Mouse (Mus musculus): ENCODE results near the gene AI464131. TPM values are rescaled to one million over a fixed set of nuclear protein-coding genes. Genes with fewer than 3 reads are reported as not detected.

The AI464131 gene
- total RNA-seq (2021), result 10 to 100 TPM; 10.2 to 10.4 TPM

DNA sequence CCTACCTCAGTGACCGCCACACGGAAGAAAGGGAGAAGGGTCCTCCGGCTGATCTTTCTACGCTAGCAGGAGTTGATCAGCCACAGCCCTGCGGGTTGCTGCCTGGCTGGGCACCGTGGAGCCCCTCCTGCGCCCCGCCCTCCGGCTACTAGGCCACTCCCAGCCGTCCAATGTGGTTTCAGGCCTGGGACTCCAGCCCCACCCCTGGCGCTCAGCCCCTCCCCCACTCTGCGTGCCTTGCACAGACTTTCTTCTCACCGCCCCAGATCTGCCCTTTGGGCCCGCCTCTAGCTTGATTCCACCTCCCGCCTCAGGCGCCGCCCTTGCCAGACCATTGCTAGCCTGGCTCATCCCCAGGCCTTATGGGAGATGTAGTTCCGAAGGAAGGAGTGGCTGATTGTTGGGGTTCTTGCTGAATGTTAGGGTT lies at the start of gene AI464131:
Gene AI464131, minus strand, starts transcription at position 91 of the 427 bp plus-strand sequence.
- DNase-seq (ENCODE audit: low spot score), result peak; percentile 96
- intact Hi-C loops (cut with DNase I), result no loop called here

GRCm38 (mm10) chr4:41552529-41552928 lies 49.7 kb upstream of the AI464131 start:
- intact Hi-C loops (cut with DNase I), result loop anchor here (1.0 to 5.0 kb wide), 4 partner anchors 62 to 155 kb away; partner anchors contain the start of gene Nudt2
- peak; percentile 50 for DNase-seq (ENCODE audit: low spot score)

DNA sequence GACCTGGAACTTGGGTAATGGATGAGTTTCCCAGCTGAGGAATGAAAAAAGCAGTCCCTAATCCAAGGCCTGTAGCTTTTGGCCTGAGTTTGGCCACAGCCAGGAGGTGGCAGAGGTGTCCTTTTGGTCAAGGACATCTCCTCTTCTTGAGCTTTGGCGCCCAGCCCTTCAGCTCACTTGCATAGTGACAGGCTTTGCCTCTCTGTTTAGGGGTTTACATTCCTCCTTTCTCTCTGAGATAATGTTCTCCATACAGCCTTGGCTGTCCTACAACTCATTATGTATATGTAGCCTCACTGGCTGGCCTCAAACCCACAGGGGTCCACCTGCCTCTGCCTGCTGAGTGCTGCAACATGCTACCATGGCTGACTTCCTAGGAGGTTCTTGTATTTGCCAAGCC lies 44.2 kb upstream of the AI464131 start:
- intact Hi-C loops (cut with DNase I), result no loop called here

DNA sequence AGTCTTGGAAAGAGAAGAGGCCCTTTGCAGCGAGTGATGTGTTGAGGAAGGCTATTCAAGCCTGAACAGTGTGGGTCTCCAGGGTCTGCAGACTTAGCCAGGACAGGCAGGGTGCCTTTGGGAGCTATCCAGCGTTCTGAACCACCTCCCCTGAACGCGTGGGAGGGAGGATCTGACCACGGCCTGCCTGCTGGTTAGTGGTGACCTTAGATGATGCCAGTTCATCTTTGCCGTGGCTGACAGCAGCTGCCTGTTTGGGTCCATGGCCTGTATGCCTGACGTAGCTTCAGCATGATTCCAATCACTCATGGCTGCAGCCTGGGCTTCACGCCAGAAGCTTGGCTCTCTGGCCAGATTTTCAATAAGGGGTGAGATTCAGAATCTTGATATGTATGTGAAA lies 43.1 kb upstream of the AI464131 start:
- intact Hi-C loops (cut with DNase I), result no loop called here
- DNase-seq (ENCODE audit: low spot score), result no peak

More for the DNA sequence above, 44.2 kb upstream of the AI464131 start:
- no peak for DNase-seq (ENCODE audit: low spot score)

GRCm38 (mm10) chr4:41542136-41542535 lies 39.3 kb upstream of the AI464131 start:
- intact Hi-C loops (cut with DNase I), result no loop called here

DNA sequence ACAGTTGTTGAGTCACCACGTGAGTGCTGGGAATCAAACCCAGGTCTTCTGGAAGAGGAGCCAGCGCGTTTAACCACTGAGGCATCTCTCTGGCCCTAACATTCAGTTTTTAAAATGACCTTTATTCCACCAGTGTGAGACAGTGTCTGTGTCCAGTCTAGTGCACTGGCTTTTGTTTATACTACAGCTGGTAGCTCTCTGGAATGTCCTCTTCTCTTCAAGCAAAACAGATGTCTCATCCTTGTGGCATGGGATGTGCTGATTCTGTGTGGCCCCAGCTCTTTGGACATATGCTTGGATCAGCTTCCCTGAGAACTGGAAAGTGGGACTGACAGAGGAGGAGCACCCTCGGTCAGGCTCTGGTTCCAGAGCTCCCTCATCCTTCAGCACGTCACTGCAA lies 32.0 kb upstream of the AI464131 start:
- no peak for DNase-seq (ENCODE audit: low spot score)
- intact Hi-C loops (cut with DNase I), result no loop called here

More at GRCm38 (mm10) chr4:41542136-41542535, 39.3 kb upstream of the AI464131 start:
- no peak for DNase-seq (ENCODE audit: low spot score)

- intact Hi-C loops (cut with DNase I), result no loop called here
- no peak for DNase-seq (ENCODE audit: low spot score)
Observed at GRCm38 (mm10) chr4:41532420-41532819, 29.5 kb upstream of the AI464131 start.

- no peak for DNase-seq (ENCODE audit: low spot score)
- intact Hi-C loops (cut with DNase I), result no loop called here
Observed at GRCm38 (mm10) chr4:41527996-41528395, 25.1 kb upstream of the AI464131 start.

GRCm38 (mm10) chr4:41527076-41527475 lies 24.2 kb upstream of the AI464131 start:
- no peak for DNase-seq (ENCODE audit: low spot score)
- intact Hi-C loops (cut with DNase I), result no loop called here

GRCm38 (mm10) chr4:41526553-41526952 lies 23.7 kb upstream of the AI464131 start:
- intact Hi-C loops (cut with DNase I), result no loop called here
- no peak for DNase-seq (ENCODE audit: low spot score)

DNA sequence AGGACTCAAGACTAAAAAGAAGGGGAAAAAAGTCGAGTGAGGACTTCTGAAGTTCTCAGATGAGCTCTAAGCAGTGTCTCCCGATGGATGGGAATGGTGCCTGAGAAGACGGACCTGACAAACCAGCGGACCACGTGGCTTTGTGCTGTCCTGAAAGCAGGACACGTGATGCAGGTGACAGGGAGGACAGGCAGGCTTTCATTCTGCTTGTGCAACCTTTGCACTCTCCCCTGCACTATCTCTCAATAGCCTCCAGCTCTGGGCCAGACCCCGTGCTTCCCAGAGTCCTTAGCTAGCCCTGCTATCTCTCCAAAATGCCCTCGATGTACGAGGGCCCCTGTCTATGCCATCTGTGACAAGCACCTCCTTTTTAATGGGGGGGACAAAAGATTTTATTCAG lies 22.0 kb upstream of the AI464131 start:
- intact Hi-C loops (cut with DNase I), result no loop called here
- no peak for DNase-seq (ENCODE audit: low spot score)

DNA sequence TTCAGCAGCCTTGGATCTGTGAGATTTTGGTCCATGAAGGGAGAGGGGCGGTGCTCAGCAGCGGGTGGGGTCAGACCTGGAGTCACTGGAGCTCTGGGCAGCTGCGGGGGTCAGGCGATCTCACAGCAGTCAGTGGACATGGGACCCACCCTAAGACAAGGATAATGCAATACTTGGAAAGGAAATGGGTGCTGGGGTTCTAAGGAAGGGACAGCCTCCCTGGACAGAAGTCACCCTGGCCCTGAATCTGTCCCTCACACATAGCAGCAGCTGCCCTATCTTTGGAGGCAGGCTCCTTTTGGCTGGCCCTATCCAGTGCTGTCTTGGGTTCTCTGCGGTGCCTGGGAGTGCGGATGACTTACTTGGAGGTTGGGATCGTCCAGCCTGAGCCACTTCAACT lies 21.0 kb upstream of the AI464131 start:
- intact Hi-C loops (cut with DNase I), result loop anchor here (2.0 kb wide), 2 partner anchors 91 to 129 kb away; no protein-coding TSS in a partner anchor
- no peak for DNase-seq (ENCODE audit: low spot score)

- no peak for DNase-seq (ENCODE audit: low spot score)
Observed at GRCm38 (mm10) chr4:41522788-41523187, 19.9 kb upstream of the AI464131 start.

GRCm38 (mm10) chr4:41522136-41522535 lies 19.3 kb upstream of the AI464131 start:
- no peak for DNase-seq (ENCODE audit: low spot score)
- intact Hi-C loops (cut with DNase I), result loop anchor here (2.0 kb wide), 2 partner anchors 93 to 131 kb away; no protein-coding TSS in a partner anchor

More at GRCm38 (mm10) chr4:41522788-41523187, 19.9 kb upstream of the AI464131 start:
- intact Hi-C loops (cut with DNase I), result loop anchor here (2.0 kb wide), 2 partner anchors 92 to 130 kb away; no protein-coding TSS in a partner anchor

- intact Hi-C loops (cut with DNase I), result no loop called here
Observed at GRCm38 (mm10) chr4:41520641-41521040, 17.8 kb upstream of the AI464131 start.

GRCm38 (mm10) chr4:41519195-41519594 lies 16.3 kb upstream of the AI464131 start:
- intact Hi-C loops (cut with DNase I), result no loop called here
- DNase-seq (ENCODE audit: low spot score), result no peak

More at GRCm38 (mm10) chr4:41520641-41521040, 17.8 kb upstream of the AI464131 start:
- no peak for DNase-seq (ENCODE audit: low spot score)

DNA sequence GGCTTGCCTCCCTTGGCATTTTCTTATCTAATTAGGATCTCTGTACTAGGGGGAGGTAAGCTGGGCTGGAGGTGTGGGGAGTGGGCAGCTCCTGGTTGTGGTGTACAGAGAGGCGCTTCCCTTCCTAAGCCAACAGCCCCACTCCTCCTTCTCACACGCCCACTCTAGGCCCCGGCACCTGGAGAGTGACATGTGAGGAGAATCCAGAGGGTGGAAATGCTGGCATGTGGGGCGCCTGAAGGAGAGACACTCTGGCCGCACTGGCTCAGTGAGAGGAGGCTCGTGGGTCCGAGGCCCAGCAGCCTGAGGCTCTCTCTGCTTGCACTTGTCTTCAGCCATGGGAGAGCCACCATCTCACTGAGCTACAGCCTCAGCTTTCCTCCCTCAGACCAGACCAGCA lies 15.5 kb upstream of the AI464131 start:
- intact Hi-C loops (cut with DNase I), result no loop called here
- no peak for DNase-seq (ENCODE audit: low spot score)

GRCm38 (mm10) chr4:41517233-41517632 lies 14.4 kb upstream of the AI464131 start, which contains the start of gene 1110017D15Rik:
TSS of gene 1110017D15Rik (minus strand) at chr4:41517333.
- DNase-seq (ENCODE audit: low spot score), result no peak
- intact Hi-C loops (cut with DNase I), result no loop called here

- DNase-seq (ENCODE audit: low spot score), result no peak
- intact Hi-C loops (cut with DNase I), result no loop called here
Observed at GRCm38 (mm10) chr4:41513714-41514113, 10.8 kb upstream of the AI464131 start.

GRCm38 (mm10) chr4:41513309-41513708 lies 10.4 kb upstream of the AI464131 start:
- DNase-seq (ENCODE audit: low spot score), result no peak
- intact Hi-C loops (cut with DNase I), result no loop called here

- DNase-seq (ENCODE audit: low spot score), result no peak
- intact Hi-C loops (cut with DNase I), result loop anchor here (2.0 kb wide), 1 partner anchor 39 kb away; no protein-coding TSS in a partner anchor
Observed at GRCm38 (mm10) chr4:41507998-41508397, 5.1 kb upstream of the AI464131 start.

All from heart, postnatal 25 days (tissue).